Mouse (Mus musculus) spleen, postnatal 10 days (tissue): ENCODE results near the gene Gjd3.
A peak's percentile ranks its signal among the peaks of the same experiment; 100 is the strongest.
"Not testable (repeated sequence)": the region's sequence is repeated elsewhere in the genome, so short reads cannot be mapped to it uniquely, and the experiment has no call there.

Experiments used
- DNase-seq, 2 experiments: peaks; one replicate each; pipeline ENCODE4 v3.0.0; 2021 to 2022; ENCODE audit warnings: low spot score in 2 of 2

The Gjd3 gene

GRCm38 (mm10) chr11:98982773-98983133 lies at the start of gene Gjd3:
Gene Gjd3, minus strand, starts transcription at chr11:98983016.
- DNase-seq = no peak

- no peak for DNase-seq
Measured at GRCm38 (mm10) chr11:99026899-99027440, 44.2 kb upstream of the Gjd3 start.

DNA sequence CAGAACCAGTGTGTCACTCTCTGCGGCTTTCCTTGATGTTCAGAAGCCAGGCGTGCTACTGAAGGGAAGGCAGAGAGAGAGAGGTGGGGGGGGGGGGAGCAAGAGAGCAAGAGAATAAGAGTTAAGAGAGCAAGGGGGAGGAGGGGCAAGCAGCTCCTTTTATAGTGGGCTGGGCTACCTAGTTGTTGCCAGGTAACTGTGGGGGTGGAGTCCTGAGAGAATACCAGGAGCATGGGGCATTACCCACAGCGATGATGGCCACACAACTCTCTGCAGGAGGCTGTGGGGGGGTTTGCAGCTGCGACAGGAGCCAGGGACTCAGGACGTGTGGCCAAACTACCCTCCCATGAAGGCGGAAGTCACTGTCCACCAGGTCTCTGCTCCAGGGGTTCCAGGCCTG lies 43.1 kb upstream of the Gjd3 start:
- no peak for DNase-seq

DNA sequence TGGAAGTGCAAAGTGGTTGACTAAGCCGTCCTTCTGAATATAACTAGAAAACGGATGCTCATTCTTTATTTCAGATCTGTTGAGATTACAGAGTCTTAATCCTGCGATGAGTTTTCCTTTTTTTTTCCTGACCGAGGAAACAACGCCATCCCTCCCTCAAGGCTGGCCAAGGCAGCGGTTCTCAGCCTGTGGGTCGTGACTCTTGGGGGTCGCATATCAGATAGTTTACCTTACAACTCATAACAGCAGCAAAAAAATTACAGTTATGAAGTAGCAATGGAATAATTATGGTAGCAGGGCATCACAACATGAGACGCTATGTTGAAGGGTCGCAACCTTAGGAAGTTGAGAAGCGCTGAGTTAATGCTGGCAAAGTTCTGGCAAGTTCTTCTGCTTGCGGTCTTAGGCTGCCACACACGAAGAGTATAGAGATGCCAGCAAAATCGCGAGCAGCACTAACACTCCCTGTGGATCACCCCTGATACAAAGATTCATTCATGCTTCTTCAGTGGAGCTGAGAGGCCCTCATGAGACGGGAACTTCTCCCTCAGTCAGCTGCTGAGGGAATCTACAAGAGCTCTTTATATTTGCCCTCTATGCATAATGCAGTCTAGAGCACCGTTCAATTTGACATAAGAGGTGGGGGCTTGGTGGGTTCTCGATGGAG lies 41.8 kb upstream of the Gjd3 start:
- peak in 1 of 2 experiments; percentile 13 for DNase-seq

- peak; percentile 88 to 98 for DNase-seq
Measured at GRCm38 (mm10) chr11:99023500-99024467, 41.0 kb upstream of the Gjd3 start, which contains the start of gene Top2a. Gene Top2a, minus strand, starts transcription at chr11:99024189.

- DNase-seq = no peak
Measured at GRCm38 (mm10) chr11:99023094-99023493, 40.3 kb upstream of the Gjd3 start.

DNA sequence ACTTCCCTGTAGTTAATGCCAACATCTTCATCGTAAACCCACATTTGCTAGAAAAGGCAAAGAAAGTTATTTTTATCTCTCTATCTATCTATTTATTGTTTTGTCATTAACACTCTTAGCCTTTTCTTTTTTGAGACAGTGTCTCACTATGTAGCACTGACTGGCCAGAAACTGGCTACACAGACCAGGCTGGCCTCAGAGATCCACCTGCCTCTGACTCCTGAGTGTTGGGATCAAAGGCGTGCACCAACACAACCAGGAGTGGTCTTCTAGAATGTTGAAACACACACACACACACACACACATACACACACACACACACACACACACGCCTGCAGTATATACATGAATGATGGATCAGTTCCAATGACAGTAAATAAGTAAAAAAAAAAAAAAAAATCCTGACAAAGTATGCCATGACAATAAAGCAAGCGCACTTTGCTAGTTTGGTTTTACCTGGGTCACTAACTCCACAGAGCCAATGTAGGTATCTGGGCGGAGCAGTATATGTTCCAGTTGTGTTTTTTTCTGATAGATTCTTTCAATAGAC lies 39.6 kb upstream of the Gjd3 start:
- DNase-seq = no peak

DNA sequence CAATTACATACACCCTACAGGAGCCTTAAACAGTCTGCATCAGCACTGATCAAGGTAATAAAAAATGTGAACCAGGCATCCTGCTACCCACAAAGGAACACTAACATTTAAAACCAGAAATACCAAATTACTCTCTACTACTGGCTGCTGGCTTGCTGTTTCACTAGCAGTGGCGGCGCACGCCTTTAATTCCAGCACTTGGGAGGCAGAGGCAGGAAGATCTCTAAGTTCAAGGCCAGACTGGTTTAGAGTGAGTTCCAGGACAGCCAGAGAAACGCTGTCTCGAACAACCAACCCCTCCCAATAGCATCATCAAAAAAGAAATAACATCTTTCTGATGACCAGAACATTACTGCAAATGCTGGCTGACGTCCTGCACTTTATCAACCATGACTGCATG lies 37.0 kb upstream of the Gjd3 start:
- no peak for DNase-seq

DNA sequence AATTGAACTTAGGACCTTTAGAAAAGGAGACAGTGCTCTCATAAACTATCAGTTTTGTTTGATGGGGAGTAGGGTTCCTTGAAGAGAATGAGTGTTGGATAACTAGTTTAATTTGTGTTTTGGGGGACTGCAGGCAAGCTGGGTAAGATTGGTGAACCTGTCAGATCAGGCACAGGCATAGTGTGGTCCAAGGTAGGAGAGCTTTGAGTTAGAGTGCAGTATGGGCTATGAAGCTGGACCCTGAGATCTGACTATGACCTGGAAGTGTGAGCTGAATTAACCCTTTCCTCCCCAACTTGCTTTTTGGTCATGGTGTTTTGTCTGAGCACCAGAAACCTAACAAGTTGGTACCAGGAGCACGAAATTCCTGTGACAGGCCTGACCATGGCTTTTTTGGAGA lies 31.0 kb upstream of the Gjd3 start:
- DNase-seq = no peak

- DNase-seq = no peak
Measured at GRCm38 (mm10) chr11:99010706-99011105, 27.9 kb upstream of the Gjd3 start.

GRCm38 (mm10) chr11:99010124-99010523 lies 27.3 kb upstream of the Gjd3 start:
- DNase-seq = no peak

DNA sequence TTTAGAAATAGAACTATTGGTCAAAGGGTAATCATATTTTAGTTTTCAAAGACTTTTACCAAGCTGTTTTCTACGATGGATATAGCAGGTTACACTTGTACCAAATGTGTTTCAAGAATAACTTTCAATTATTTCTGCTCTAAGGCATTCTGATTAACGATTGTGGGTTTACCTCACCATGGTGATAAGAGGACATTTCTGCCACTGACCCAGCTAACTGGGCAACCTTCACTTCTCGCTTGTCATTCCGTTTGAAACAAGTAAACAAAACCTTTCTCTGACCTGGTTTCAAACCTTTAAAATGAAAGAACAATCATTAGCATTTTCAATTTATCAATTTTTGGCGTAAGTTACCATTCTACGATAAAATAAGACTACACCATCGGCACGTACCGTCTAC lies 24.0 kb upstream of the Gjd3 start:
- no peak for DNase-seq

DNA sequence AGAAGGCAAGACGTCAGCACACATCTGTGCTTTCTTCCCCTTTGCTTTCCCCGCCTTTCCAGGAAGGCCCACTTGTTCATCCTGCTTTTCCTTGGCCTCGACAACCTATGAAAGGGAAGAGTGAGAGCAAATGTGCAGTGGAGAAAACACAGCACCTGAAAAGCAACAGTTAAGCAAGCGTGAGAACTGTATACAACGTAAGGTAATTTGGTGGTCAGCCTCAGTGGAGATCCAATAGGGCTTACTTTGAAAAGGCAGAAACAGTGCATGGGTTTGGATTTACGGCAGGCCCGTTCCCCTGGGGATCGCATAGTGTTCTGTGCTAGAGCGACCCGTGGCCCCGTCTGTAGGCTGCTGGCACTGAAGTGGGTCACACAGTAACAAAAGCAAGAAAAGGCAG lies 16.4 kb upstream of the Gjd3 start:
- no peak for DNase-seq

DNA sequence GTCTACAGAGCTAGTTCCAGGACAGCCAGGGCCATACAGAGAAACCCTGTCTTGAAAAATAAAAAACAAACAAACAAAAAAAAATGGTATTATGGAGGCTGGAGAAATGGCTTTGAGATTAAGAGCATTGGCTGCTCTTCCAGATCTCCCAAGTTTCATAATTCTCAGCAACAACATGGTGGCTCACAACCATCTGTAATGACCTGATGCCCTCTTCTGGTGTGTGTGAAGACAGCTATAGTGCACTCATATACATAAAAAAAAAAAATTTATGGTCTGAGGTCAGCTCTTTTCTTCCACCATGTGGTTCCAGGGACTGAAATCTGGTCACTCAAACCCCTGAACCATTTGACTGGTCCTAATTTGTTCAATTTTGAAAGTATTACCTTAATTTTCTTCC lies 16.0 kb upstream of the Gjd3 start:
- no peak for DNase-seq

- DNase-seq = no peak
Measured at GRCm38 (mm10) chr11:98997659-98998058, 14.8 kb upstream of the Gjd3 start.

DNA sequence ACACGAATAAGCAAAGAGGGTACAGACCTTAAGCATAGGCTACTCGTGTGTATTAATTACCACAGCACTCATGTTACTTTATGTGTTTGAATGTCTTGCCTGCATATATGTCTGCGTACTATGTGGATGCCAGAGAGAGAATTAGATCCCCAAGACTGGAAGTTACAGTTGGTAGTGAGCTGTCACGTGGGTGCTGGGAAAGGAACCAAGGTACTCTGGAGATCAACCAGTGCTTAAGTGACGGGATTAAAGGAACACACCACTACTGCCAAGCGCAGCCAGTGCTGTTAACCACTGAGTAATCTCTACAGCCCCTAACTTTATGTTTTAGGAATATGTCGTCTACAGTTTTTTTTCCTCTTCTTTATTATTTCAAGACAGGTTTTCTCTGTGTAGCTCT lies 13.2 kb upstream of the Gjd3 start:
- no peak for DNase-seq

DNA sequence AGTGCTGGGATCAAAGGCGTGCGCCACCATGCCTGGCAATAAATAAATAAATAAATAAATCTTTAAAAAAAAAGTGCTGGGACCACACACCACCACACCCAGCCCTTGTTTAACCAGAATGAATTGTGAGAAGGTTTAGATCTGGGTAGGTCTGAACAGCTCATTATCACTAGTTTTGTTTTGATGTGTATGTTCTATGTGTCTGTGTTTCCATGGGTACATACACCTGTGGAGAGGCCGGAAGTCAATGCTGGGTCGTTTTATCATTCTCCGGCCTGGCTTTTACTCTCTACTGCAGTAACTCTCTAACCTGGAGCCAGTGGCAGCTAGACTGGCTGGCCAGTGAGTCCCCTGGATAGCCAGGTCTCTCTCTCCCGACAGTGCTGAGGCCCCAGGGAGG lies 8.1 kb upstream of the Gjd3 start:
- no peak for DNase-seq

- not testable (repeated sequence) for DNase-seq
Measured at GRCm38 (mm10) chr11:98988260-98988659, 5.4 kb upstream of the Gjd3 start.

DNA sequence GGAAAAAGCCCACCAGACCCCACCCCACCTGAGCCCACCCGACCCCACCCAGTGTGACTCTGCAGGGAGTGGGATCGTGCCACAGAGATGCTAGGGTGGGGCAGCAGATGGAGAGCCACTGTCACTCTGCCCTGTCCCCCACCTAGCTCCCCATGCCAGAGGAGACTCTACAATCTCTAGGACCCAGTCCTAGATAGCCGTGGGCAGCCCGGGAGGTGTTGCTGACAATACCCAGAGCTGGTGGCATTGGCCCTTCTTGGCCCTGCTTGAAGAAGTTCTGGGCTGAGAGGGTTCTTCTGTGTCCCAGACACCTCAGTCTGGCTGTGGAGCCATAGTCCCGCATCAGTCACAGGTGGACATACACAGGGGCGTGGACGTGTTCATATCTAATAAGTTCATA lies 2.7 kb upstream of the Gjd3 start:
- no peak for DNase-seq

GRCm38 (mm10) chr11:98983551-98983950 lies 735 bp upstream of the Gjd3 start:
- no peak for DNase-seq

DNA sequence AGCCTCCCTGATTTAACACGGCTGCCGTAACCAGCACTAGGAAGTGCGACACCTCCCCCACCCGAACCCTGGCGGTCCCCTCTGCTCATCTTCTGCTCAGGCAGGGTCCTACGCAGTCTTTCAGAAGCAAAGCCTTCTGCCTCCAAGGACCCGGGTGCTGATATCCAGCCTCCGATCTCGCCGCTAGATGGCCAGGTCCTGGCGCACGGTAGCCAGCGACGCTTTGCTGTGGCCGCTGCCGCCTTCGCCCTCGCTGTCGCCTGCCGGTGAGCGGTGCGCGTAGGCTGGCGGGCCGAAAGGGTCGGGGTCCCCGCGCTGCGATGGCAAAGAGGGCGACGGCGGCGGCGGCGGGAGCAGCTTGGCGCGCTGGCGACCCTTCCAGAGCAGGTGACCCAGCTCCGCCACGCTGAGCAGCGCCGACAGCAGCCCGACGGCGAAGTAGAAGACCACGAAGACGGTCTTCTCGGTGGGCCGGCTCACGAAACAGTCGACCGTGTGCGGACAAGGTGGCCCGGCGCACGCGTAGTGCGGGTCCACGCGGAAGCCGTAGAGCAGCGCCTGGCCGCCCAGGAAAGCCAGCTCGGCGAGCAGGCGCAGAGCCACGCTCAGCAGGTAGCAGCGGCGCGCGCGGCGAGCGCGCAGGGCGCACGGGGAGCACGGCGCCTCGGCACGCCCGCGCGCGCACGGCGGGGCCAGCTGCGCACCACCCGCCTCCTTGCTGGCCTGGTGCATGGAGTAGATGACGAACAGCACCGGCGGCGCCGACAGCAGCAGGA lies 631 bp downstream of the Gjd3 start:
- DNase-seq = peak in 1 of 2 experiments; percentile 69
